Mouse (Mus musculus) forebrain, embryonic 10.5 days (tissue): ENCODE results near the gene Pacs1. TPM values are rescaled to one million over a fixed set of nuclear protein-coding genes. Genes with fewer than 3 reads are reported as not detected.
"Not testable (repeated sequence)": the region's sequence is repeated elsewhere in the genome, so short reads cannot be mapped to it uniquely, and the experiment has no call there.

Experiments
- DNase-seq: peaks from one replicate; pipeline ENCODE4 v3.0.0-alpha.2; 2017; ENCODE audit warnings: low spot score; ENCODE audit errors: extremely low spot score
- H3K27ac ChIP-seq: fragments of 300-500 bp; sonication (generic); 2 replicates; pipeline ENCODE4 v1.5.1; 2016; ENCODE audit warnings: mild to moderate bottlenecking
- H3K27me3 ChIP-seq: fragments of 300-500 bp; sonication (generic); 2 replicates; pipeline ENCODE4 v1.6.1; 2016; ENCODE audit warnings: mild to moderate bottlenecking; ENCODE audit not compliant: poor library complexity, severe bottlenecking
- H3K36me3 ChIP-seq: fragments of 300-500 bp; sonication (generic); replicated peaks from 2 replicates; pipeline ENCODE4 v1.6.1; 2016; ENCODE audit warnings: mild to moderate bottlenecking, moderate library complexity
- H3K4me1 ChIP-seq: fragments of 300-500 bp; sonication (generic); 2 replicates; pipeline ENCODE4 v1.6.1; 2016
- H3K4me3 ChIP-seq: fragments of 300-500 bp; sonication (generic); 2 replicates; pipeline ENCODE4 v1.5.1; 2016; ENCODE audit warnings: mild to moderate bottlenecking, moderate library complexity
- H3K9me3 ChIP-seq: fragments of 300-500 bp; sonication (generic); 2 replicates; pipeline ENCODE4 v1.6.1; 2016; ENCODE audit warnings: mild to moderate bottlenecking, moderate library complexity
- WGBS: fragments of 180-500 bp; shearing (Covaris S2); methylation state at CpG from one replicate; pipeline ENCODE4 v1.1.7; 2016; 5-methylcytosine and 5-hydroxymethylcytosine counted together
- polyA plus RNA-seq: library from polyadenylated mRNA; unstranded; fragments of >200 nt; fragmentation: Nextera tagmentation; extraction: Ambion mirVana; gene quantifications from 2 replicates; pipeline ENCODE4 v1.2.1, GENCODE M21; 2016

Gene Pacs1
- polyA plus RNA-seq, 1 experiment from 2014 or later: 21.3 TPM

- not testable (repeated sequence) for H3K27ac ChIP-seq, DNase-seq
- WGBS: 100% methylated on average over 1 of the region's 1 CpGs
Measured at GRCm38 (mm10) chr19:5236981-5237380, 35.9 kb downstream of the Pacs1 start.

GRCm38 (mm10) chr19:5232696-5233095 lies 40.2 kb downstream of the Pacs1 start:
- Histone ChIP-seq H3K36me3 (no peaks in the 10 kb centered on the region), H3K27ac (no peak overlapping the region)

More at GRCm38 (mm10) chr19:5236981-5237380, 35.9 kb downstream of the Pacs1 start:
- H3K4me3 ChIP-seq, H3K4me1 ChIP-seq, H3K27me3 ChIP-seq, H3K36me3 ChIP-seq, H3K9me3 ChIP-seq: not testable (repeated sequence)

GRCm38 (mm10) chr19:5230110-5230509 lies 42.8 kb downstream of the Pacs1 start:
- no peak for DNase-seq
- 86% methylated on average over 2 of the region's 2 CpGs for WGBS
- Histone ChIP-seq H3K4me3 (no peak overlapping the region), H3K4me1 (no peaks in the 10 kb centered on the region), H3K27me3 (no peaks in the 10 kb centered on the region), H3K27ac (no peak overlapping the region), H3K36me3 (no peaks in the 10 kb centered on the region), H3K9me3 (no peaks in the 10 kb centered on the region)

More at GRCm38 (mm10) chr19:5232696-5233095, 40.2 kb downstream of the Pacs1 start:
- WGBS: 91% methylated on average over 4 of the region's 4 CpGs
- Histone ChIP-seq H3K4me1 (no peaks in the 10 kb centered on the region), H3K4me3 (no peak overlapping the region), H3K27me3 (no peaks in the 10 kb centered on the region), H3K9me3 (no peaks in the 10 kb centered on the region)
- DNase-seq: no peak

DNA sequence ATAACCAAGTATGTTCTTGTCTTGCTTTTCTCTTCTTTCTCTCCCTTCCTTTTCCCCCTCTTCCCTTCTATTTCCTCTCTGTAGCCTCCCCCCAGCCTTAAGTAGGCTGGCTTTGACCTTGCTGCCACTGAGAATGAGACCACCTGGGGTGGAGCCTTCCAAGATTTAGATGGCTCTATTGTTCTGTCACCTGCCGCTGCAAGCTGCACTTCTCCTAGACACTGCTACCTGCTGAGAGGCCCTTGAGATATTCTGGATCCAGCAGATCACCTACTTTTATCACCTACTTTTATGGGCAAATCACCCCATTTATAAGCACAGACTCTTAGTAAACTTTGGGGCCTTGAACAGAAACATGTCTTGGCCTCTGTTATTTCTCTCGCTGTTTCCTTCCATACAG lies 48.3 kb downstream of the Pacs1 start:
- WGBS: 54% methylated on average over 2 of the region's 2 CpGs
- no peak overlapping the region for H3K4me3 ChIP-seq
- peaks cover 7% of the 10 kb centered on the region for H3K4me1 ChIP-seq
- H3K36me3 ChIP-seq: no peaks in the 10 kb centered on the region
- no peaks in the 10 kb centered on the region for H3K27me3 ChIP-seq
- DNase-seq: no peak
- H3K27ac ChIP-seq: no peak overlapping the region
- H3K9me3 ChIP-seq: no peaks in the 10 kb centered on the region

GRCm38 (mm10) chr19:5224077-5224476 lies 48.8 kb downstream of the Pacs1 start:
- no peaks in the 10 kb centered on the region for H3K9me3 ChIP-seq
- H3K4me1 ChIP-seq: peaks cover 7% of the 10 kb centered on the region
- no peaks in the 10 kb centered on the region for H3K36me3 ChIP-seq
- H3K27me3 ChIP-seq: no peaks in the 10 kb centered on the region
- WGBS: 88% methylated on average over 4 of the region's 4 CpGs
- no peak overlapping the region for H3K27ac ChIP-seq
- no peak overlapping the region for H3K4me3 ChIP-seq
- DNase-seq: no peak

- DNase-seq: no peak
- 88% methylated on average over 2 of the region's 2 CpGs for WGBS
- no peak overlapping the region for H3K27ac ChIP-seq
- H3K9me3 ChIP-seq: no peaks in the 10 kb centered on the region
- no peaks in the 10 kb centered on the region for H3K27me3 ChIP-seq
- no peaks in the 10 kb centered on the region for H3K36me3 ChIP-seq
- H3K4me3 ChIP-seq: no peak overlapping the region
- peaks cover 7% of the 10 kb centered on the region for H3K4me1 ChIP-seq
Measured at GRCm38 (mm10) chr19:5221926-5222325, 51.0 kb downstream of the Pacs1 start.

DNA sequence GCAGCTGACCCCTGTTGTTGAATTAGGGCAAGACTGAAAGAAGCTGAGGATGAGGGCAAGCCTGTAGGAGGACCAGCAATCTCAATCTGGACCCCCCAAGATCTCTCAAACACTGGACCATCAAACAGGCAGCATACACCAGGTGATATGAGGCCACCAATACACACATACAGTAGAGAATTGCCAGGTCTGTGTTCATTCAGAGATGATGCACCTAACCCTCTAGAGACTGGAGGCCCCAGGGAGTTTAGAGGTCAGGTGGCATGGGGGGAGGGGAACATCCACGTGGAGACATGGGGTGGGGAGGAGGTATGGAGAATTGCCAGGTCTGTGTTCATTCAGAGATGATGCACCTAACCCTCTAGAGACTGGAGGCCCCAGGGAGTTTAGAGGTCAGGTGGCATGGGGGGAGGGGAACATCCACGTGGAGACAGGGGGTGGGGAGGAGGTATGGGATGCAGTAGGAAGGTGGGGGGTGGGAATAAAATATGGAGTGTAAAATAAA lies 51.6 kb downstream of the Pacs1 start:
- H3K4me1 ChIP-seq, H3K27ac ChIP-seq: not testable (repeated sequence)

GRCm38 (mm10) chr19:5220389-5220788 lies 52.5 kb downstream of the Pacs1 start:
- no peak for DNase-seq
- Histone ChIP-seq H3K27ac (no peak overlapping the region), H3K4me3 (no peak overlapping the region), H3K36me3 (0 out of 2 replicates have a peak, but pooled peaks cover under 1% of the 10 kb centered on the region), H3K9me3 (no peaks in the 10 kb centered on the region), H3K27me3 (no peaks in the 10 kb centered on the region), H3K4me1 (peaks cover 7% of the 10 kb centered on the region)
- 87% methylated on average over 3 of the region's 3 CpGs for WGBS

More for the DNA sequence above, 51.6 kb downstream of the Pacs1 start:
- H3K9me3 ChIP-seq, H3K36me3 ChIP-seq, H3K27me3 ChIP-seq, H3K4me3 ChIP-seq, DNase-seq: not testable (repeated sequence)
- 28% methylated on average over 2 of the region's 2 CpGs for WGBS

DNA sequence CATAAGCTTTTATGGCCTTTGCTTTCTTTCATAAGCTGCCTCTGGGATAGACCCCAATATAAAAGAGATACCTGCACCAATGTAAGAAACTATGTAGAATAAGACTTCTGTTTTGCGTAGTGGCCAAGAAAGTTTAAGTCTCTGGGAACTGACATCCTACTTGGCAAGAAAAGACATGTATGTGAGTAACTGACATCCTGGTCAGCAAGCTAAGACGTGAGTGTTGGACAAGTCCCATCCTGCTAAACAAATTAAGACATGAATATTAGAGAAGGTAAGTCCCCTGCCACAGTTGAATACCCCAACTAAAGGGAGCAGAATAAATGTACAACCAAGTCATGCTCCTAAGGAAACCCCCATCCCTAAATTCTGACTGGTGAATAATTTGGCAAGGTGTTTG lies 71.2 kb downstream of the Pacs1 start:
- no peaks in the 10 kb centered on the region for H3K27me3 ChIP-seq
- H3K36me3 ChIP-seq: no peaks in the 10 kb centered on the region
- H3K4me3 ChIP-seq: no peak overlapping the region
- no peak overlapping the region for H3K27ac ChIP-seq
- DNase-seq: no peak
- no peaks in the 10 kb centered on the region for H3K4me1 ChIP-seq
- no peaks in the 10 kb centered on the region for H3K9me3 ChIP-seq
- WGBS: 93% methylated on average over 2 of the region's 2 CpGs

DNA sequence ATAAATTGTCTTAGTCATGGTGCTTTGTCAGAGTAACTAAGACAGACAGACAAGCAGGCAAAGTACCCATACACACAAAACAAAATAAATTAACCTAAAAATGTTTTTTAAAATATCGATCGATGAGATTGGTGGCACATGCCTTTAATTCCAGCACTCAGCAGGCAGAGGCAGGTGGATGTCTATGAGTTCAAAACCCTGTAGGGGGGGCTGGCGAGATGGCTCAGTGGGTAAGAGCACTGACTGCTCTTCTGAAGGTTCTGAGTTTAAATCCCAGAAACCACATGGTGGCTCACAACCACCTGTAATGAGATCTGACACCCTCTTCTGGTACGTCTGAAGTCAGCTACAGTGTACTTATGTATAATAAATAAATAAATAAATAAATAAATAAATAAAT lies 72.3 kb downstream of the Pacs1 start:
- H3K27ac ChIP-seq, H3K4me1 ChIP-seq, H3K36me3 ChIP-seq, H3K27me3 ChIP-seq, H3K4me3 ChIP-seq, H3K9me3 ChIP-seq, DNase-seq: not testable (repeated sequence)
- WGBS: 85% methylated on average over 4 of the region's 4 CpGs

GRCm38 (mm10) chr19:5198553-5198952 lies 74.4 kb downstream of the Pacs1 start:
- no peaks in the 10 kb centered on the region for H3K4me1 ChIP-seq
- WGBS: 85% methylated on average over 3 of the region's 3 CpGs
- no peaks in the 10 kb centered on the region for H3K36me3 ChIP-seq
- DNase-seq: no peak
- H3K27ac ChIP-seq: no peak overlapping the region
- H3K27me3 ChIP-seq: no peaks in the 10 kb centered on the region
- H3K4me3 ChIP-seq: no peak overlapping the region
- H3K9me3 ChIP-seq: no peaks in the 10 kb centered on the region

- Histone ChIP-seq H3K9me3 (no peaks in the 10 kb centered on the region), H3K27ac (no peak overlapping the region), H3K4me3 (no peak overlapping the region), H3K36me3 (no peaks in the 10 kb centered on the region), H3K4me1 (peaks cover 9% of the 10 kb centered on the region), H3K27me3 (no peaks in the 10 kb centered on the region)
- peak; percentile 15 for DNase-seq
- 62% methylated on average over 7 of the region's 7 CpGs for WGBS
Measured at GRCm38 (mm10) chr19:5195417-5196035, 77.4 kb downstream of the Pacs1 start.

DNA sequence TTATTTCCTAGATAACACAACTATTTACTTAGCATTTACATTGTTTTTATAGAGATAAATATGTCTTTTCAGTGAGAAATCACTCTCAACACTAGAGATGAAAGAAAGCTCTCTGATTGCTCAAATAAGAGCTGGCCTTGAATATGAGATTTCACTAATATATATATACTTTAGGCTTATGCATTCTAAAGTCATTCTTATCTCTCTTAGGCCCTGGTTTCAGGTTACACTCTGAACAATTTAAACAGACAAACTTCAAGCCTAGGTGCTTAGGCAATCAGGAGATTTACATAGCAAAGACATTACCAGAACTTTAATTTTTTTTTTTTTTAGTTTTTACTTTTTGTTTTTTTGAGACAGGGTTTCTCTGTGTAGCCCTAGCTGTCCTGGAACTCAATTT lies 80.5 kb downstream of the Pacs1 start:
- peaks cover 9% of the 10 kb centered on the region for H3K4me1 ChIP-seq
- H3K36me3 ChIP-seq: no peaks in the 10 kb centered on the region
- DNase-seq: no peak
- no peaks in the 10 kb centered on the region for H3K27me3 ChIP-seq
- no peak overlapping the region for H3K4me3 ChIP-seq
- no peaks in the 10 kb centered on the region for H3K9me3 ChIP-seq
- H3K27ac ChIP-seq: no peak overlapping the region
